Mouse (Mus musculus) layer of hippocampus, postnatal 25 days (tissue): ENCODE results near the gene Invs. TPM values are rescaled to one million over a fixed set of nuclear protein-coding genes. Genes with fewer than 3 reads are reported as not detected.

Experiments
- DNase-seq, 2 experiments: peaks; one replicate each; pipeline ENCODE4 v3.0.0; 2022; ENCODE audit warnings: mixed read lengths in 2 of 2, low spot score in 1 of 2; ENCODE audit errors: extremely low spot score in 1 of 2
- total RNA-seq, 2 experiments: library from RNA; stranded (reverse); gene quantifications; 2 replicates each; pipeline ENCODE4 v1.2.3; 2021

The Invs gene
- 10 to 100 TPM; 10.3 to 14.4 TPM for total RNA-seq

- DNase-seq, result peak; percentile 73 to 85
These were observed at the start of gene Invs, which contains the start of gene Erp44 for GRCm38 (mm10) chr4:48279498-48280134. Invs (plus strand) TSS chr4:48279760. Erp44 (minus strand) TSS chr4:48279558.

DNA sequence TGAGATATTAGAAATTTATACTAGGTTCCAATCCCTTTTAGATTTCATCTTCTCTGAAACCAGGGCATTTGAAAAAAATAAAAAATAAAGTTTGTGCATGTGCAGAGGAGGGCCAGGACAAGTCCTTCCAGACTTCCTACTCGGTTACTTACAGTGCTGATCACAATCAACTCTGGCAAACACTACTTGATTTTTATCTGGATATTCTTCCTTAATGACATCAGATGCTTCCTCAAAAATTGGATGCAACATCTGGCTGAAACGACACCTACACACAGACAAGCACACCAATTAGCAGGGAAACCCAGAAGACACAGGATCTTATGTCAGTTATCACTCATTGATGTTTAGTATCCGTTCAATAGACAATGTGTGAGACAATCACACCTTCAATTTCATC lies 42.8 kb upstream of the Invs start:
- no peak for DNase-seq

DNA sequence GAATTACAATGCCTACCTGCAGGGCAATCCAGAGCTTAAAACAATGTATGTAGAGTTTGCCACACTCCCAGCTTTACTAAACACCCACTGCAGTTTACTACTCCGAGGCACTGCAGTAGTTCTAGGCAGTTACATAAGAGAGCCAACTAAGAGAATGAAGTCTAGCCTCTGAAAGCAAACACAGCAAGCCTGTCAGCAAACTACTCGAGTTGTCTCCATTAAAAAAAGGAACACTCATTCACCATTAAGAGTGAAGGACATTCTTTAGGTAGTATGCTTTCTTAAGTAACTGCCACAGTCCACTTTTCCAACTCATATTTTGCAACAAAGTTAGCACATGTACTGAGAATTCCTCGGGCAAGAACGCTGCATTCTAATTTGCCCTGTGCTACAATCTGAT lies 40.5 kb upstream of the Invs start:
- DNase-seq, result no peak

DNA sequence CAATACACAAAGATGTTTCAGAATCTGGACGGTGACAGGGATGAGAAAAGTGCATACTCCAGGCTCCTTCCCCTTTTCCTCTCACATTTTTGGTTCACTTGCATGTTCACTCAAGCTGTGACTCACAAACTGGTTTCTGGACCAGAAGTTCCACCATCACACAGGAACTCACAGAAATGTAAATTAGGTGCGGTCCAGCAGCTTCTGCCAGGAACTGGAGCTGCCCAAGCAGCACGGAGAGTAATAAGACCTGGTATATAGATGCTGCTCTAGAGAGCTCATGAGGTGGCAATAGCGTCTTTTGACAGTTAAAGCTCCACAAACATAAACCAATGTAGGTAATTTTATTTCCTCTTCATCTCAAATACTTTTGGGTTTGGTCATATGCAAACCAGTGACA lies 37.1 kb upstream of the Invs start:
- no peak for DNase-seq

GRCm38 (mm10) chr4:48243737-48244136 lies 35.8 kb upstream of the Invs start:
- DNase-seq, result no peak

DNA sequence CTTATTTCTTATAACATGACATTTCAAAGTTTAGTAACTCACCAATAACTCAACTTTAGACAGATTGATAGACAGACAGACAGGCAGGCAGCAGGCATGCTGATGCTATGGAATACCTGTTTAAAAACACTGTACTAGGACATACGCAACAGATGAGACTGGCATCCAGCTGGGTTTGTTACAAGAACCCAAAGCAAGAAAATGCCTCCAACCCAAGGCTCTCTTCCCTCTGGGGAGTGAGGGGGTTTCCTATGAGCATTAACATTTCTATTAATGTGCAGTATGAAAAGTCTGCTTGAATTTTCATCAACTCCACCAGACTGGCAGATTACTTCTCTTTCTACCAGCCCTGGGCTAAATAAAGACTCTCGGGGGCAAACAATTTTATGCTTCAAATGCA lies 35.3 kb upstream of the Invs start:
- no peak for DNase-seq

DNA sequence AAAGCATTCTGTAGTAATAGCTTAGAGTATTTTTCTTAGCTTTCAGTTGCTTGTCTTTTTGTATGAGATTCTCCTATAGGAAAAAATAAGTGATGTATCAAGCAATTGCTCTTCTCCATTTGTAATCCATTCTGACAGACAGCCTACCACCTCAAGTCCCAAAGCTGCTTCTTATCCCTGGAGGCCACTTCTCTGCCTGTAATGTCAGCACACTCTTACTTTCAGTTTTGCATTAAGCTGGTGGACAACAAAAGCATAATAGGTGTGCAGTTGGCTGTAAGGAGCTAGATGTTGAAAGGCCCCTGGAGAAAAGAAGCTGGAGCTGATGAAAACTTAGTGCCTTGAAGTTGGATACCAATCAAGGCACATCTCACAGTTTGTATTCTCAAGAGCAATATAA lies 26.3 kb upstream of the Invs start:
- no peak for DNase-seq

- DNase-seq, result no peak
These were observed 21.5 kb upstream of the Invs start for GRCm38 (mm10) chr4:48258045-48258444.

DNA sequence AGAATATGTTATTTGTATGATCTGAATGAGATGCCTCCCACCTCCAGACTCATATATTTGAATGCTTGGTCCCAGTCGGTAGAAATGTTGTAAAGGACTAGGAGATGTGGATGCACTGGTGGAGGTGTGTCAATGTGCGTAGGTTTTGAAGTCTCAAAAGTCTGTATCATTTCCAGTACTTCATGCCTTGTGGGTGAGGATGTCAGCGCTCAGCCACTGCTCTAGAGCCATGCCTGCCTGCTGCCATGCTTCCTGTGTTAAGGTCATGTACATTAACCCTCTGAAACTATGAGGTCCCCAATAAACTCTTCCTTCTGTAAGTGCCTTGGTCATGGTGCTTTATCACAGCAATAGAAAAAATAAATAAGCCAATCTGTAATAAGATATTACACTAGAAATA lies 11.9 kb upstream of the Invs start:
- DNase-seq, result no peak

GRCm38 (mm10) chr4:48268127-48268526 lies 11.4 kb upstream of the Invs start:
- DNase-seq, result no peak

DNA sequence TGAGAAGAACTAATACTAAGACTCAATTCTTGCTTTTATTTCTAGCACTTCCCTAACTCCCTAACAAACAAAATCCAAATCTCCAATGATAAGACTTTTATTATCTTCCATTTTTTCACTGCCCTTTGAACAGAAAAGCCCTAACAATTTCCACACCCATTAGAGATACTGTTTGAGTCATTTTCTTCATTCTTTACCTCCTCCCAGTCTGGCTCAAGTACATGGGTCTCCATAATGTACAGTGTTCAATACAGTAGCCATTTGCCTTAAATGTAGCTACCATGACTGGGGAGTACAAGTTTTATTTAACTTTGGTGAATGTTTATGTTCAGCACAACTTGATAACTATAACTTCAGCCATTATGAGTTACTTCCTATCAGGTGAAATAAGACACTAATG lies 9.0 kb upstream of the Invs start:
- no peak for DNase-seq

DNA sequence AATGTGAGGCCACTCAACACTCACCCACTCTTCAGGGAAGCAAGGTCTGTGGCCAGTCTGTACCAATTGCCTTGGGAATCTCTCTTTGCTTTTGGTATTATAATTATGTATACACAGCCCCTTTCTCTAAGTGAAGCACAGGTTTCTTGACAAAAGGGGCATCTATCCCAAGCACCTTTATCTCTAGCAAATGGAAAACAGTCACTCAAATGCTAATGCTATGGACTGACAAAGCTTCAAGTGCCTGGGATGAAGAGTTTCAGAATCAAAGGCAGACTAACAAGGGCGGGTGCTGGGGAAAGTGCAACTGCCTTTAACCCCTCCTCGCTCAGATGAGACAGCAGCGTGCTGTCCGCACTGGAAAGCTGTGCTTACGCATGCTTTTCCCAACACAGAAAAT lies 7.7 kb upstream of the Invs start:
- DNase-seq, result no peak

DNA sequence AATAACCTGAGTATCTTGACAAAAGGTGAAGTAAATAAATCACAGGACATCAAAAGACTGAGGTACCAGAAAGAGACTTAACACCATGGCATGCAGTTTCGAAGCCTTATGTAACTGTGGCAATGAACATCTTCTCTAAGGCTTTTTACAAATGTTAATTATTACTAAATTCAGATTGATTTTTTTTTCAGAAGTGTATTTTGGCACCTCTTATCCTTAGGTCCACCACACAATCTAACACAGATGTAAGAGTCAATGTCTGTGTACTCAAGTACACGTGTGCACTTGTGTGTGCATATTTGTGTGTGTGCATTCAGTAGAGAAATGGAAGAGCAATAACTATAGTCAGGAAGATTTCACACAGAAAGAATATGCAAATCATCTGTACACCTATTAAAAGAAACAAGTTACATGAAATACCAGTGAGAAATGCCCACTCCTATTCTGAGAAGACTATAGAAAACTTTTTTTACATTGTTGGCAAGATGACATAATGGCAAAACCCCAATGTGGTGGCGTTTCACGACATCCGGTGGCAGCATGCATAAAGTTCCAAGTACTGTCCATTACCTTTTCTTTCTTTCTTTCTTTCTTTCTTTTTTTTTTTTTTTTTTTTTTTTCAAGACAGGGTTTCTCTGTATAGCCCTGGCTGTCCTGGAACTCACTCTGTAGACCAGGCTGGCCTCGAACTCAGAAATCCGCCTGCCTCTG lies 6.3 kb upstream of the Invs start:
- no peak for DNase-seq

DNA sequence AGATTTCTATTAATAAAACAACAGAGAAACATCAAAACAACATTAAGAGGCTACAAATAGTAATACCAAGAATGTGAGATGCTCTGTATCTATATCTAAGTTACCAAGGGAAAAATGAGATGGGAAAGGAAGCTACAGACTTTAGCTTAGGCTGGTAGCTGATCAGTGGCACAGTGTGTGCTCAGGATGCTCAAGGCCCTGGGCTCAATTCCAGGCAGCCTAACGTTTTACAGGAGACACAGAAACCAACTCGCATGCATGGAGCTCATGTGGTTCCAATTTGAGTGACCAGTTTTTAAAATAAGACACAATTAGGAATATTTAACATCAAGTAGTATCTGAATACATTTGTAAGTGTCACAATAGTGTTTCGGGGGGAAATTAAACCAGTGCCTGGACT lies 3.8 kb upstream of the Invs start:
- DNase-seq, result no peak

GRCm38 (mm10) chr4:48277011-48277410 lies 2.5 kb upstream of the Invs start:
- DNase-seq, result no peak

DNA sequence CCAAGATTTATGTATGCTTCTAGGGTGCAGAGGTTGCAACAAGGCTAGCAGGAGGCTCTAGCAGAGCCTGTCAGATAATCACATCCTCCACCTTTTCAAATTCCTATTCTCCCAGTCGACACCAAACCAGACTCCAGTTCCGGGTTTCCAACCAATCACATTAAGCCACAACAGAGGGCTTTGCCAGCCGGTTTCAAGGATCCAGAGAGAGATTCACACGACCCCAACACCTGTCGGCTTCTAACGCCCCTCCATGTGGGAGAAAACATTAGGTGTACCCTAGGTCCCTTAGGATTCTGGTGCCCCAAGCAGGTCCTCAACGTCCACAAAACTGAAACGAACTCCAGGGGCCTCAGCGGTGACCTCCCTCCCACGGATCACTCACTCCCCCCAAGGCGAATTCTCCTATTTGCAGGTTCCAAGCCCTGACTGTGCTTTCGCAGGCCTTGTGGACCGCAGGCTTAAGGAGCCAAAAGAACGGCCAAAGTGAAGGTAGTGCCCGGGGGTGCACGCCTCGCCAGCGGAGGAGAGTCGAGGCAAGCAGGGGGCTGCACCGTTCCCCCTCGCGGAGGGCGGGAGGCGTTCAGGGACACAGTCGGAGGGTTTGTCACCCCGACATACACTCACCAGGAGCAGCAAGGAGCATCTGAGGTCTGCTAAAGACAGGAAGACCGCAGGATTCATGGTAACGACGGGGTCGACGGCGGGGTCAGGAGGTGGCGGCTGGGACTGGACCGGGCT lies 633 bp upstream of the Invs start:
- DNase-seq, result peak in 1 of 2 experiments; percentile 16

DNA sequence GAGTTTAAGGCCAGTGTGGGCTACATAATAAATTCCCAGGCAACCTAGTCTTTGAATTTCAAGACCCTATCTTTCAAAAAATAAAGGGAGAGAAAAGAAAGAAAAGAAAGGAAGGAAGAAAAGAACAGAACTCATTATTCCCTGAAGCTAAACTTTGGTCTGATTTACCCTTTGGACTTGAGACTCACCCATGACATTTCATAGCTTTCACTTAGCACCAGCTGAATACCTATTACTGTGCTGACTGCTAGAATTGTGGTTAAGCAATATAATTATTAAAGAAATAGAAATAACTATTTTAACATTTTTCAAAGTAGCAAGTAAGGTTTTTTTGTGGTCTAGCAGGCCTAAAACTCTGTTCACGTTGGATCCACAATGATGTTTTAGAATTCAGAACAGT lies 1.6 kb downstream of the Invs start:
- no peak for DNase-seq

DNA sequence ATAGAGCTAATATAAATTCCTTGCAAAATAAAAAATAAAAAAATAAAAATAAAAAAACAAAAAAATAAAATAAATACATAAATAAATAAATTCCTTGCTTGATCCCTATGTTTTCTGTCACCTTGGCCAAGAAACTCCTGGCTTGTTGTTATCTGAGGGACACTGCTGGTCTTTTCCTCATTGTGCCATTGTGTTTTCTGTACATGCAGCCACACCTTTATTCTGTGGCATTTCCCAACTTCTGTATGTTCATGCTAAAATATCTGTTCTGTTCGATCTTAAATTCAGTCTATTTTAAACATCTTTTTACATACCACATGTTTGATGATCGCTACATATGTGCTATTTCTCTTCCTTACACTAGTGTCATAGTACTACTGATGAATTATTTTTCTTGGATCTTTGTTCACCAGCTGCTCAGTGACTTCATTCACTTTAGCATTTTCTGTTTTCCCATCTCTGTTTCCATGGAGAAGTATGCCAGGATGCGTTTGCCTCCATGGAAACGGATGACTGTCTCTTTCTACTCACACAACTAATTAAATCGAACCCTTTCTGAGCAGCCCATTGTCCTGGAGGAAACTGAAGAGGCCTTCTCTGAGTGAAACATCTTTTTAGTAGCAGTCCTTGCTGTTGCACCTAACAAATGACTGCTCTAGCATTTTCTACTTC lies 7.7 kb downstream of the Invs start:
- DNase-seq, result no peak

GRCm38 (mm10) chr4:48314814-48315213 lies 35.3 kb downstream of the Invs start:
- DNase-seq, result no peak

DNA sequence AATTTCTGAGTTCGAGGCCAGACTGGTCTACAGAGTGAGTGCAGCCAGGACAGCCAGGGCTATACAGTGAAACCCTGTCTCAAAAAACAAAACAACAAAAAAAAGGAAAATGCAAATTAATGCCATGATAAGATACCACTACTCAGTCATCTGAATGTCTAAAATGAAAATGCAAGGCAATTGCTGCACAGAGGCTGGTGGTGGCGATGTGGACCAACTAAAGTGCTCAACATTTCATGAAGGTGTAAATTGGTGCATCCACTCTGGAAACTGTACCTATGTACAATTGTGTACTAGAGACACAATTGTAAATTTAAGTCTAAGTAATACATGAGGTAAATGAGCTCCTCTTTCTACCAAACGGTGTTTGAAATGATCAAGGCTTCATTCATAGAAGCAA lies 36.5 kb downstream of the Invs start:
- no peak for DNase-seq

DNA sequence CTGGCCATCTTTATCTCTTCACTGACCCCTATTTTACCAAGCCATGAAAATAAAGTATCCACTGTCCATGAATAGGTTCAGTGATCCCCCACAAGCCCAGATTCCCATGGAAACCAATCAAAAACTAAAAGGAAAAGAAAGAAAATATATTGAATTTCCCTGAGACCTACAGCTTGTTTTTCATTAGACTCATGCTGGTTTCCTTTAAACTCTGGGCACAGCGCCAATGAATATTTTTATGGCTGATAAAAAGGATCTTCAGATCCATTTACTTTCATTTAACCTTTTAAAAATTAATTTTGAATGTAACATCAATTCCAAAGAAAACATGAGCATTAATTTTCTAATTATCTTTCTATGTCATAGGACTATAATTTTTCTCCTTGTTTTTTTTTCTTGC lies 41.7 kb downstream of the Invs start:
- no peak for DNase-seq
